Mouse (Mus musculus) C3H10T1/2 (cell line): Measurements from ENCODE around the gene Tbkbp1. TPM values are rescaled to one million over a fixed set of nuclear protein-coding genes. Genes with fewer than 3 reads are reported as not detected.

Experiments used
- polyA plus RNA-seq, 2 experiments: library from polyadenylated mRNA; unstranded; fragments of >200 nt; fragmentation: generic; extraction: Trizol; gene quantifications; one replicate each; pipeline ENCODE4 v1.2.1; 2012; ENCODE audit warnings: missing spikeins in 2 of 2

The Tbkbp1 gene
- 1 to 10 TPM in 1 of 2 experiments, under 1 TPM in 1; 0.07 to 1.3 TPM for polyA plus RNA-seq

DNA sequence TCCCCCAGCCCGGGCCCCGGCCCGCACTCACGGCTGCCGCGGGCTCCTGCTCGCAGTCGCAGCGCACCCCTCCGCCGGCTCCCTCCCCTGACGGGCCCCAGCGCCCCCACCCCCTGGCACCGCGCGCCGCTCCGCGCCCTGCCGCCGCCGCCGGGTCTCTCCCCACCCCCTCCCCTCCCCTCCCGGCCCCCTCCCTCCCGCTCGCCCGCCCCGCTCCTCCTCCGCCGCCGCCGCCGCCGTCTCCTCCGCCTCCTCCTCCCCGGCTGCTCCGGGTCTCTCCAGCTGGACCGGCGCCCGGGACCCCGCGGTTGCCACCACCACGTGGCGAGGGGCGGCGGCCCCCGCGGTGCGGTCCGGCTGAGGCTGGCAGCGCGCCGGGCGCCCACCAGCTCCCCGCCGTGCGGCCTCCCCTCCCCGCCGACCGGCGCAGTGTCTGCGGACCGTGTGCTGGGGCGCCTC, at the start of gene Tbkbp1:
Tbkbp1 (minus strand) TSS at position 153 of the 459 bp plus-strand sequence.

DNA sequence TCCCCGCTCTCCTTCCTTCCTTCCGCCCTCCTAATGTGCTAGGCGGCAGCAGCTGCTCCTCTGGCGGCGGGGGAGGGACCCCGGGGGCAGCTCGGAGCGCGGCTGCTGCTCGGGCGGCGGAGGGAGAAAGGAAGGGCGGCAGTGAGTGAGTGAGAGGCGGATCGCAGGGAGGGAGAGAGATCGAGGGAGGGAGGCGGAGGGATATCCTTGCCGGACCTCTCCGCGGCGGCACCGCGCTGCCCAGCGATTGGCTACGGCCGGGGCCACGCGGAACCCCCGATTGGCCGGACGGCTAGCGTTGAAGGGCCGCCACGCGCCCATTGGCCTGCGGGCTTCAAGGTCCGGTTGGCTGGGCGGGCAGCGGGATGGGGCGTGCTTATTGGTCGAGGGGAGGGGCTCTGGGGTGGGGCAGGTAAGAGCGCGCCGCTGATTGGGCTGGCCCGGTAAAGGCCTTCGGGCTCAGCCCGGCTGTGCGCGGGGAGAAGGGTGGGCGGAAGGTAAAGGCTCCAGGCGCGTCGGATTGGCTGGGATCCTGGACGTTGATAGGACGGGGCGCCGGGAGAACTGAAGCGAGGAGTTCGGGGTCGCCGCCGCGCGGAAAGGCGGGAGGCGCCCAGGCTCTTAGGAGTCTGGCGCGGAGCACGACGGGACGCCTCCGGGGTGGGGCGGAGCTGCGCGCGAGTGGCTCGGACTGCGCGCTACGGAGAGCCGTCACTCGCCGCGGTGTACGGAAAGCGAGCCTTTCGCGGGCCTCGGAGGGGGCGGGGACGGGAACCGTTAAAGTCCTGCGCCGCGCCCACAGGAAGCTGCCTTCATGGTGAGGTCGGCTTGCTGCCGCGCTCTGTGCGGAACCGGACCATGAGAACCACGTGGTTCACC, 36.7 kb upstream of the Tbkbp1 start, which contains the start of gene Kpnb1:
Kpnb1 (minus strand) TSS at position 118 of the 879 bp plus-strand sequence.

DNA sequence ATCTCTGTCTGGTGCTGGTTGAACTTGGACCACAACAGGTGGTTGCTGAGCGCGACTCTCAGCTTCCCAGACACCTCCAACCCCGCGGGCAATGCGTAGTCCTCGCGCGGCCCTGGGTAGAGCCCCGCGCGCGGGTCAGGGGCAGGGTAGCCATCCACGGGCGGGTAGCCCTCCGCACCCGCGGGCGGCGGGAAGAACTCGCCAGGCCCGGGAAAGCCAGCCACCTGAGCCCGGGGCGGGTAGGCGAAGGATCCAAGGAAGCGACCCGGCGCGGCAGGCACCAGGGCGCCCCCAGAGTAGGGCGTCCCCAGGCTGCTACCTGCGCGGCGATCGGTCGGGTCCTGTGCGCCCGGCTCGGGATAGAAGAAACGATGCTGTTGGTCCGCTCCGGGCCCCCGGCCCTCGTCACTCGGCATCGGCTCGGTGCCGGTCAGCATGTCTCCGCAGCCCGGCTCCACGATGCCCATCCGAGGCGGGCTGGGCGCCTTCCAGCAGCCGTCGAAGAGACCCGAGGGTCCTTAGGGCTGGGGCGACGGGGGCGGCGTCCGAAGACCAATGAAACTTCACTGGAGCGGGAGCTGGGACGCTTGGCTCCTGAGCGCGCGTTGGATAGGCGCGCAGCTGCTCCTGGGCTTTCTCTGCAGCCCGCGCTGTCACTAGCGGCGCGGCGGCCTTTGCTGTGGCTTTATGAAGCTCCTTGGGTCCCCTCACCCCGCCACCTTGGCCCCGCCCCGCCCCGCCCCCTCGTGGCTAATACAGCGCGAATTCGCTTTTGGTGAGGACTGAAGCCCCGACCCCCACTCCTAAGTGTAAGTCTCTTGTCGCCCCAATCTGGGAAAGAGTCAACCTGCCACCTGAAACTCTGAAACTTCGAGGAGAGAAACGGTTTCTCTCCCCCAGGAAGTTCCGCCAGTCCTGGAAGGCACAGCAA, 36.4 kb downstream of the Tbkbp1 start, which contains the start of gene Tbx21:
Tbx21 (minus strand) TSS at position 661 of the 931 bp plus-strand sequence.

Other genes with a start within 250 kb of the Tbkbp1 start
- 10 to 100 TPM; 58.3 to 94.0 TPM for gene Cdk5rap3, start 235.0 kb downstream of the Tbkbp1 start, polyA plus RNA-seq
- not detected for gene Prr15l, start 223.4 kb downstream of the Tbkbp1 start, polyA plus RNA-seq
- gene Pnpo, start 207.5 kb downstream of the Tbkbp1 start, polyA plus RNA-seq: 1 to 10 TPM; 1.6 to 2.6 TPM
- 10 to 100 TPM in 1 of 2 experiments, 1 to 10 TPM in 1; 6.4 to 15.4 TPM for gene Sp2, start 168.5 kb downstream of the Tbkbp1 start, polyA plus RNA-seq
- gene Sp6, start 138.1 kb downstream of the Tbkbp1 start, polyA plus RNA-seq: under 1 TPM in 1 of 2 experiments, not detected in 1; 0.06 TPM
- 10 to 100 TPM; 37.1 to 48.4 TPM for gene Scrn2, start 121.6 kb downstream of the Tbkbp1 start, polyA plus RNA-seq
- 1 to 10 TPM; 2.0 to 6.0 TPM for gene Lrrc46, start 110.1 kb downstream of the Tbkbp1 start, polyA plus RNA-seq
- 100 to 1,000 TPM in 1 of 2 experiments, 10 to 100 TPM in 1; 76.8 to 100 TPM for gene Mrpl10, start 109.9 kb downstream of the Tbkbp1 start, polyA plus RNA-seq
- 1 to 10 TPM; 1.9 to 7.7 TPM for gene Osbpl7, start 100.9 kb downstream of the Tbkbp1 start, polyA plus RNA-seq
- not detected for gene Tbx21, start 36.2 kb downstream of the Tbkbp1 start, polyA plus RNA-seq
- gene Kpnb1, start 36.4 kb upstream of the Tbkbp1 start, polyA plus RNA-seq: 100 to 1,000 TPM in 1 of 2 experiments, 10 to 100 TPM in 1; 35.4 to 123 TPM
- gene Npepps, start 129.1 kb upstream of the Tbkbp1 start, polyA plus RNA-seq: 100 to 1,000 TPM in 1 of 2 experiments, 10 to 100 TPM in 1; 25.3 to 106 TPM
- gene Mrpl45, start 164.2 kb upstream of the Tbkbp1 start, polyA plus RNA-seq: 10 to 100 TPM; 37.2 to 45.8 TPM
- gene Gpr179, start 200.6 kb upstream of the Tbkbp1 start, polyA plus RNA-seq: under 1 TPM; 0.15 to 0.53 TPM
- gene Socs7, start 211.1 kb upstream of the Tbkbp1 start, polyA plus RNA-seq: 10 to 100 TPM in 1 of 2 experiments, 1 to 10 TPM in 1; 4.0 to 11.2 TPM